Mouse (Mus musculus): ENCODE measurements around the gene Adamts16.

The Adamts16 gene

GRCm38 (mm10) chr13:70767462-70767861, 74.1 kb downstream of the Adamts16 start:
- no peak for DNase-seq (ENCODE audit: low read depth, low spot score)

- DNase-seq (ENCODE audit: low read depth, low spot score) = no peak
These were observed 76.9 kb downstream of the Adamts16 start for GRCm38 (mm10) chr13:70764682-70765081.

GRCm38 (mm10) chr13:70762586-70762985, 79.0 kb downstream of the Adamts16 start:
- no peak for DNase-seq (ENCODE audit: low read depth, low spot score)

- no peak for DNase-seq (ENCODE audit: low read depth, low spot score)
These were observed 80.3 kb downstream of the Adamts16 start for GRCm38 (mm10) chr13:70761312-70761711.

- no peak for DNase-seq (ENCODE audit: low read depth, low spot score)
These were observed 81.4 kb downstream of the Adamts16 start for GRCm38 (mm10) chr13:70760186-70760585.

GRCm38 (mm10) chr13:70746294-70747008, 95.2 kb downstream of the Adamts16 start:
- no peak for DNase-seq (ENCODE audit: low read depth, low spot score)

GRCm38 (mm10) chr13:70744416-70745038, 97.1 kb downstream of the Adamts16 start:
- DNase-seq (ENCODE audit: low read depth, low spot score) = no peak

- DNase-seq (ENCODE audit: low read depth, low spot score) = no peak
These were observed 98.9 kb downstream of the Adamts16 start for GRCm38 (mm10) chr13:70742693-70743092.

- DNase-seq (ENCODE audit: low read depth, low spot score) = no peak
These were observed 101.0 kb downstream of the Adamts16 start for GRCm38 (mm10) chr13:70740281-70741240.

- no peak for DNase-seq (ENCODE audit: low read depth, low spot score)
These were observed 102.8 kb downstream of the Adamts16 start for GRCm38 (mm10) chr13:70738781-70739180.

- no peak for DNase-seq (ENCODE audit: low read depth, low spot score)
These were observed 105.2 kb downstream of the Adamts16 start for GRCm38 (mm10) chr13:70736409-70736808.

GRCm38 (mm10) chr13:70734640-70735039, 107.0 kb downstream of the Adamts16 start:
- no peak for DNase-seq (ENCODE audit: low read depth, low spot score)

- no peak for DNase-seq (ENCODE audit: low read depth, low spot score)
These were observed 107.7 kb downstream of the Adamts16 start for GRCm38 (mm10) chr13:70733911-70734310.

- no peak for DNase-seq (ENCODE audit: low read depth, low spot score)
These were observed 108.4 kb downstream of the Adamts16 start for GRCm38 (mm10) chr13:70733206-70733605.

GRCm38 (mm10) chr13:70732781-70733180, 108.8 kb downstream of the Adamts16 start:
- DNase-seq (ENCODE audit: low read depth, low spot score) = no peak

- no peak for DNase-seq (ENCODE audit: low read depth, low spot score)
These were observed 110.3 kb downstream of the Adamts16 start for GRCm38 (mm10) chr13:70731349-70731748.

GRCm38 (mm10) chr13:70729996-70730395, 111.6 kb downstream of the Adamts16 start:
- no peak for DNase-seq (ENCODE audit: low read depth, low spot score)

- DNase-seq (ENCODE audit: low read depth, low spot score) = no peak
These were observed 115.4 kb downstream of the Adamts16 start for GRCm38 (mm10) chr13:70726249-70726648.

GRCm38 (mm10) chr13:70724635-70725034, 117.0 kb downstream of the Adamts16 start:
- no peak for DNase-seq (ENCODE audit: low read depth, low spot score)

- DNase-seq (ENCODE audit: low read depth, low spot score) = no peak
These were observed 117.4 kb downstream of the Adamts16 start for GRCm38 (mm10) chr13:70724108-70724622.

GRCm38 (mm10) chr13:70719994-70720393, 121.6 kb downstream of the Adamts16 start:
- DNase-seq (ENCODE audit: low read depth, low spot score) = no peak

- no peak for DNase-seq (ENCODE audit: low read depth, low spot score)
These were observed 122.8 kb downstream of the Adamts16 start for GRCm38 (mm10) chr13:70718814-70719213.
